Mouse (Mus musculus) layer of hippocampus, postnatal 25 days (tissue): Measurements from ENCODE around the gene Sipa1l2. TPM values are rescaled to one million over a fixed set of nuclear protein-coding genes. Genes with fewer than 3 reads are reported as not detected.

Experiments used
- DNase-seq, 2 experiments: peaks; one replicate each; pipeline ENCODE4 v3.0.0; 2022; ENCODE audit warnings: mixed read lengths in 2 of 2, low spot score in 1 of 2; ENCODE audit errors: extremely low spot score in 1 of 2
- total RNA-seq, 2 experiments: library from RNA; stranded (reverse); gene quantifications; 2 replicates each; pipeline ENCODE4 v1.2.3; 2021

The Sipa1l2 gene
- total RNA-seq, 2 experiments from 2014 or later = 62.1 to 62.7 TPM

DNA sequence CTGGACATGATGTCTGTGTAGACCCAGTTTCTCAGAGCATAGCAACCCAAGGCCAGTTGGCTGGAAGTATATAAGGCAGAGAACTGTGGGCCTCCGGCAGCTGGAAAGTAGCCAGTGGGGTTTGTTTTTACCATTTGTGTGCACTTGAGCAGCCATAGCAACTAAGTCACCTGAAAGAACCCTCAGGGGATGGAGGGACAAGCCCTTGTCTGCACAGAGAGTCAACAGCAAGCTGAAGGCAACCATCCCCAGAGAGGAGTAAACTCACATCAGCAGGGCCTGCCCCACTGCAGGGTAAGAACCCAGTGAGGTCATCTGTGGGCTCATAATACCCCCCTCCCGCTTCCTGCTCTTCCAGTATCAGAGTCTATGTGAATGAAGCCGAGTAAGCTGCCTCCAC lies 14.7 kb upstream of the Sipa1l2 start:
- no peak for DNase-seq

DNA sequence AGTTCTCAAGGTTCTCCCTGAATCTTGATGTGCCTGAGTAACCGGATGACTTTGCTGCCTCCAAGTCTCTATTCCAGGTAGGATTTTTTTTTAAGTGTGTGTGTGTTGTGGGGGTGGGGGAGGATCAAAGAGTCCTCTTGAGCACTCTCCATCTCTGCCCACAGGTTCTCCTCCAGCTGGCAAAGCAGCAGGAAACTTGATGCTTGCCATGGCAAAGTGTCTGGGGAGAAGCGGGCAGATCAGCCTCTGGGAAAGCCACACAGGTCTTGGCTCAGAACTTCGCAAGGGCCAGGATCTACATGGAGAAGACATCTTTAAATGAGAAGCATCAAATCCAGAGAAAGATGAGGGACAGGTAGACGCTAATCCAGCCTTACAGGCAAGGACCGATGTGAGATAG lies 10.8 kb upstream of the Sipa1l2 start:
- no peak for DNase-seq

DNA sequence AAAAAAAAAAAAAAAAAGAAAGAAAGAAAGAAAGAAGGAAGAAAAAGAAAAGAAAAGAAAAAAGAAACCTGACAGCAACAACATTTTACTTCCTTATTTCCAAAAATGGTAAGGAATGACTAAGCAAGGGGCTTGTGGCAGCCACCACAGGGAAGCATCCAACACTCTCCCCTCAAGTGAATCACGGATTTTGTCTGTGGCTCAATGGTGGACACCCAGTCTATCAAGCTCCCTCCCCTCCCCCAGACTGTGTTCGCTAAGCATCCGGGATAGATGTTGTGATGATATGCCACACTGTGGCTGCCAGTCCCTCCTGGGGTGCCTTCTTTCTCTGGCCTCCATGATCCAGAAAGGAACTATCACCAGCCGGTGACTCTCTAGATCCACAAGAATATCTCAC lies 6.5 kb upstream of the Sipa1l2 start:
- DNase-seq = no peak

DNA sequence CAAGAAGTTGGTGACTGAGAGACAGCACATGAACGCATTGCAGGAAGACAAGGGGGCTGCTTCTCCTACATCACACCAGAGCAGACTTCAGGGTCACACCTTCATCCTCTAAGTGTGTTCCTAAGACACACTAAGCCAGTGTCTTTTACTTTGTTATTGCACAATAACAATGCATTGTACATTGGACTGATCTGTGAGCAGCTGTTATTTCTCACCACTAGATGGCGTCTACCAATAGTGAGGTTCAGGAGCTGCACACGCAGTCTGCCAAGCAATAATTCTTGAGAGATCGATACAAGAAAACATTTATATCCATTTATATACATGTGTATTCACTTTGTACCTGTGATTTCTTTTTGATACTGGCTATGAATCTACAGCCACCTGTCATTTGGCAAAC lies 4.7 kb upstream of the Sipa1l2 start:
- no peak for DNase-seq

- no peak for DNase-seq
These were observed 2.6 kb upstream of the Sipa1l2 start for GRCm38 (mm10) chr8:125572246-125572645.

DNA sequence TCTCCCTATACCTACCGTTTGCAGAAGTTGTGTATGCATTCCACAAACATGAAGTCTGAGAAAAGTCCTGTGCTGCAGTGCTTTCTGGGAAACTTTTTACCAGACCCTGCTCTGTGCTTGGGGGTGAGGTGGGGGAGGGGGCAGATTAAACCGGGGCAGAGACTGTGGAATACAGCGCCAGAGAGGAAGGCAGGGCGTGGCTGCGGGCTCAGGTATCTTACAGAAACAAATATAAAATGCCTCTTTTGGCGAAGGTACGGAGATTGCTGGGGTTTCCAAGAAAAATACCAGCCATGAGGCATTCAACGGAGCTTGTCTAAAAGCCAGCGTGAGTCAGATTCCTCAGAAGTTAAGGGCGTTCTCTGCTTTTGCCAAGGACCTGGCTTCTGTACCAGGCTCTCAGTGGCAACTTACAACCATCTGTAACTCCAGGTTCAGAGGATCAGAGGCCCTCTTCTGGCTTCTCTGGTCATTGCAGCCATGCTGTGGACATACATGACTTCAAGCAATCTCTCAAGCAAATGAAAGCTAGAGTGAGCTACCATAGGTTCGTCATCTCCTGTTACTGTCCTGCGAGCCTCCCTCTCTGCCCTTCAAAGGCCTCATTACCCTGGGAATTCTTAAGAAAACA lies 1.3 kb upstream of the Sipa1l2 start:
- peak in 1 of 2 experiments; percentile 35 for DNase-seq

- DNase-seq = no peak
These were observed 781 bp upstream of the Sipa1l2 start for GRCm38 (mm10) chr8:125570389-125570788.

DNA sequence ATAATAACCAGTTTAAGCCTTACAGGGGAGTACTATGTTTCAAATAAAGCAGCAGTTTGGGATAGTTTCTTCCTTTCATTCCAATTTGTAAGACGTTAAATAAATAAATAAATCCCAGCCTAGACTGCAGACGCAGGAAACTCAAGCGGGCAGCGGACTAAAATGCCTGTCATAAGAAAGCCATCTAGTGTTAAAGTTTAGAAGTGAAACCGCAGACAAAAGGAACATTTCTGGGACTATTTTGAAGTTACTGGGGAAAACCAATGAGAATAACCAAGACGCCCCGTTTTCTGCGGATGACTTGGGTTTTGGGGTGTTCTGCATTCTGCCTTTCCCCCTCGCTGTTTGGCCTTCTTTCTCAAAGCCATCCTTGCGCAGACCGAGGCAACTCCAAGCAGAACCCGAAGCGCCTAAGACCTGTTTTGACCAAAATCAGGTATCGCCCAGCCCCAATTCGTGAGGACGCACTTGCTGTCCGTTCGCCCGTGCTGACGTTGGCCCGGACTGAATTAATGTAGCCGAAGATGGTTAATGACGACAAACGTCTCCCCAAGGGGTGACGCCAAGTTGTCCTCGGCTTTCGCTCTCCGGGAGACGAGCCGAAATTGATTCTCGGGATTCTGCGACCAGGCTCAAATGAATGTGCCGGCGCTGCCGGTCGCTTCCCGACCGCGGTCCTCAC lies 616 bp downstream of the Sipa1l2 start:
- DNase-seq = peak; percentile 20 to 28

DNA sequence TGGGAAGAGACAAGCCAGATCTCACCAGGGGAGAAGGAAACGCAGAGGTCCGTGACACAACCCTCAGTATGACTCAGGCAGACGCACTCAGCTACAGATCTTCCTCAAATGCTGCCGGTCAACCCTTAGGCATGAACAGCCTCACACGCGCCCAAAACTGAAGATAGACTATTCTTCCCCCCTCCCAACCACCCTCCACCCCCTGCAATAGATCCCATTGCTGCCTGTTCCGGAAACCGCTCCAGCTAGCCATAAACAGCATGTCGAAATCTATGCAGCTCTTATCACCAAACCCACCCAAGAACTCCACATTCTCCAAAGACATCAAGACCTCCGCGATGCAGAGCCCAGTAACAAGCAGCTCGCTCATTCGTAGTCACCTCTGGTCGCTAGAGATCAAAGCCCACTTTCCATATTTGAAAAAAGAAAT lies 1.2 kb downstream of the Sipa1l2 start:
- DNase-seq = no peak

- DNase-seq = no peak
These were observed 2.0 kb downstream of the Sipa1l2 start for GRCm38 (mm10) chr8:125567569-125567968.

- no peak for DNase-seq
These were observed 6.7 kb downstream of the Sipa1l2 start for GRCm38 (mm10) chr8:125562878-125563277.

- DNase-seq = no peak
These were observed 8.7 kb downstream of the Sipa1l2 start for GRCm38 (mm10) chr8:125560825-125561490.

GRCm38 (mm10) chr8:125559066-125559653 lies 10.4 kb downstream of the Sipa1l2 start:
- DNase-seq = no peak

- peak; percentile 62 to 66 for DNase-seq
These were observed 11.2 kb downstream of the Sipa1l2 start for GRCm38 (mm10) chr8:125558109-125559065.

DNA sequence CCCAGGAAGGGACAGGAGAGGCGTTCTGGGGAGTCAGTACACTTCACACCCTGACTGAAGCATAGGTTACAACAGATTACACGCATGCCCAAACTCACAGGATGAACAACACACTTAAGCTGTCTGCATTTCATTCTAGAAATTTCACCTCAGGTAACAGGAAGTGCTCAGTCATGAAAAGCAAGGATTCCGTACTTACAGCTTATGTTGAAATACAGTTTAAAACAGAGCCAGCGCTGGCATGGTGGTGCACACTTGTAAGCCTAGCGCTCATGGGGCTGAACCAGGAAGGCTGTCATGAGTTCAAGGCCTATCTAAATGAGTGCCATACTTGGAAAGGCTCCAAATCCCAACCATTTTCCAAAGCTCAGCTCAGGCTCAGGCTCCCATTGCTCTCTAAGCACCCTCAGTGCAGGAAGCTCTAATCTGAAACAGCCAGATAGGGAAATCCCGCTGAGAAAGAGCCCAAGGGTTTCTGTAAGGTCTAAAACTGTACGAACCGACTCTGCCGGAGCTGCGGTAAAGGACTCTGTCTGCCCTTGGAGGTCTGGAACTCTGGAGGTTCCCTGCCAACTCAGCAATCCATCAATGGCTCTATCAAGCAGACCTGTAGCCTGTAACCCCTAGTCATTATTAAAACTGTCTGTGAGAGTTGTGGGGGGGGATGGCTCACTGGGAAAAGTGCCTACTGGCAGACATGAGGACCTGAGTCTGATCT lies 12.1 kb downstream of the Sipa1l2 start:
- no peak for DNase-seq

- no peak for DNase-seq
These were observed 12.9 kb downstream of the Sipa1l2 start for GRCm38 (mm10) chr8:125556706-125557105.

GRCm38 (mm10) chr8:125550567-125550966 lies 19.0 kb downstream of the Sipa1l2 start:
- DNase-seq = no peak

DNA sequence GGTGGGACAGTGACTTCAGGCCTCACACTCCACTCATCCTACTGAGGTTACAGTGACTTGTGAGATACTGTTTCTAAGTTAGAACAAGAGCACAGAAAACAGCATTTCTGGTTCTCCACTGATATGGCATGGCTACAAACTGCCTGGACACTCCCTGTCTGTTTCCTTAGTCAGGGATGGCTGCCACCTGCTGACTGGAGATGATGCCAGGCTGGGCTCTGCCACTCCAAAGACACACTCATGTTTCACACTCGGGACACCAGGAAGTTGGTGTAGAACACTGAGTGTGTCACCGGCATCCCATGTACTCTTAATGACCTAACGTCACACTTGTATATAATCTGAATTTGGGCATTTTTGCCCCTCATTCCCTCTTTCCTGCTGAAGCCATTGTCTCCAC lies 22.3 kb downstream of the Sipa1l2 start:
- DNase-seq = no peak

- no peak for DNase-seq
These were observed 23.7 kb downstream of the Sipa1l2 start for GRCm38 (mm10) chr8:125545866-125546265.
